Mouse (Mus musculus) lung, postnatal 0 days (tissue): ENCODE data around the gene Npnt. TPM values are rescaled to one million over a fixed set of nuclear protein-coding genes. Genes with fewer than 3 reads are reported as not detected.

Experiments used
- ATAC-seq: fragments of 200-750 bp; cut with Nextera tagmentation; 2 replicates; pipeline ENCODE4 v1.8.0; 2017; ENCODE audit warnings: moderate library complexity
- DNase-seq: peaks from one replicate; pipeline ENCODE4 v3.0.0-alpha.2; 2016; ENCODE audit warnings: low spot score
- H3K27ac ChIP-seq: fragments of 300-500 bp; sonication (generic); 2 replicates; pipeline ENCODE4 v1.5.1; 2014; ENCODE audit warnings: antibody characterized with exemption, mild to moderate bottlenecking, low read length, mixed read lengths
- H3K27me3 ChIP-seq: fragments of 300-500 bp; sonication (generic); replicated peaks from 2 replicates; pipeline ENCODE4 v1.6.1; 2014; ENCODE audit warnings: low read length, mixed read lengths; ENCODE audit not compliant: insufficient read depth
- H3K36me3 ChIP-seq: fragments of 300-500 bp; sonication (generic); 2 replicates; pipeline ENCODE4 v1.6.1; 2014; ENCODE audit warnings: low read length, mixed read lengths; ENCODE audit not compliant: insufficient read depth
- H3K4me1 ChIP-seq: fragments of 300-500 bp; sonication (generic); 2 replicates; pipeline ENCODE4 v1.6.1; 2014; ENCODE audit warnings: antibody characterized with exemption, low read depth, low read length, mixed read lengths; ENCODE audit not compliant: insufficient read depth
- H3K4me2 ChIP-seq: fragments of 300-500 bp; sonication (generic); replicated peaks from 2 replicates; pipeline ENCODE4 v1.6.1; 2014; ENCODE audit warnings: low read depth, mild to moderate bottlenecking, low read length, moderate library complexity, mixed read lengths
- H3K4me3 ChIP-seq: fragments of 300-500 bp; sonication (generic); 2 replicates; pipeline ENCODE4 v1.5.1; 2014; ENCODE audit warnings: low read depth, low read length
- H3K9ac ChIP-seq: fragments of 300-500 bp; sonication (generic); replicated peaks from 2 replicates; pipeline ENCODE4 v1.6.1; 2014; ENCODE audit warnings: low read depth, mild to moderate bottlenecking
- H3K9me3 ChIP-seq: fragments of 300-500 bp; sonication (generic); 2 replicates; pipeline ENCODE4 v1.6.1; 2016; ENCODE audit warnings: low read length, mixed read lengths
- CTCF ChIP-seq: IDR thresholded peaks from 2 replicates; pipeline ENCODE4 v1.5.1; 2016; ENCODE audit warnings: antibody characterized with exemption, mild to moderate bottlenecking
- EP300 ChIP-seq: IDR thresholded peaks from 2 replicates; pipeline ENCODE4 v1.6.1; 2016; ENCODE audit warnings: antibody characterized with exemption, mild to moderate bottlenecking, control low read depth
- WGBS: fragments of 180-500 bp; shearing (Covaris S2); extraction: QIAGEN DNeasy Blood & Tissue Kit; methylation state at CpG from one replicate; pipeline ENCODE4 v1.1.7; 2014; 5-methylcytosine and 5-hydroxymethylcytosine counted together
- polyA plus RNA-seq: library from polyadenylated mRNA; unstranded; fragments of >200 nt; fragmentation: Nextera tagmentation; extraction: Ambion mirVana; gene quantifications from 2 replicates; pipeline ENCODE4 v1.2.1, GENCODE M21; 2015

Npnt gene
- polyA plus RNA-seq, 1 experiment from 2014 or later: 352 TPM

DNA sequence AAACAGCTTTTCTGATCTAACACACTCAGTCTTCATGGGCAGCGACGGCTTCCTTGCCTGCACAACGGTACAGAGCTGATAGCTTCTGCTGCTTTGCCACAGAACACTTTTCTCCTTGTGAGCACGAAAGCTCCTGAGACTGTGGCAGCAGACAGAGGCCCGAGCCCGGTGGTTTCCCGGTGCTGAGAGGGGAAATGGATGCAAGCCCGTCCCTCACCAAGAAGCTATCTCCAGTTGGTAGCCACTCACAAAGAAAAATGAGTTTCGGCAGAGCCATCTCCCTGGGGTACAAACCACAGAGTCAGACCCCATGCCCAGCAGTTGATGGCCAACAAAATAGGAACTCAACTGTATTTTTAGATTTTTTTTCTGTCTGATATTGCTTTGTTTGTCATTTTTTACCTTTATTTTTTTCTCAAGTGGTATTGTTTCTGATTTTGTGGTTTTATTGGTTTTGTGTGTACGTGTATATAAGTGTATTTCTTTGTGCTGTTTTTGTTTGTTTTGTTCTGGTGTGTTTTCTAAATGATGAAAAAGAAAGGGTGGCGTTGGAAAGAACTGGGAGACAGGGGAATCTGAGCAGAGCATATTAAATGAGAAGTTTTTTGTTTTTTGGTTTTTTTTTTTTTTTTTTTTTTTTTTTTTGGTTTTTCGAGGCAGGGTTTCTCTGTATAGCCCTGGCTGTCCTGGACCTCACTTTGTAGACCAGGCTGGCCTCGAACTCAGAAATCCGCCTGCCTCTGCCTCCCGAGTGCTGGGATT lies 111.3 kb downstream of the Npnt start:
- Histone ChIP-seq H3K4me2 (no peak overlapping the region), H3K9ac (no peak overlapping the region), H3K9me3 (no peaks in the 10 kb centered on the region), H3K27me3 (no peaks in the 10 kb centered on the region), H3K4me1 (peaks cover 5% of the 10 kb centered on the region; the same call in 1 of the 2 replicates), H3K27ac (no peak overlapping the region), H3K4me3 (no peak overlapping the region), H3K36me3 (no peaks in the 10 kb centered on the region)
- TF ChIP-seq EP300 (no peak), CTCF (no peak)
- WGBS: 92% methylated on average over 14 of the region's 15 CpGs
- ATAC-seq (no peak), DNase-seq (no peak)

DNA sequence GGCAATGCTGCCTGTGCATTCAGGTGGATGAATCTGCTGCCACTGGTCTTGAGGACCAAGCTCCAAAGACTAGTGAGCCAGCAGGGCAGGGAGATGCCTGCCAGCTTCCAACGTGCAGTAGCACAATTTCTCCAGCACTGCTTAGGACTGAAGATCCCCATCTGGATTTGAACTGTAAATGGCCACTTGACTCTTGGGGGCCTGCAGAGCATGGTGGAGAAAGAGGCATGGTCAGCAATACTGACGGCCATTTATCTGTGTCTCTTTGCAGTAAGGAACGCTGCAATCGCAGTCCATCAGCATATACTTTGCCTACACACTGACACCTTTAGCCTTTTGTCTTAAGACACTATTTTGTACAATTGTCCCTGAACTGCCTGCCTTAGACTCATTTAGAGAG lies 113.0 kb downstream of the Npnt start:
- ATAC-seq (no peak), DNase-seq (no peak)
- Histone ChIP-seq H3K27ac (no peak overlapping the region), H3K27me3 (no peaks in the 10 kb centered on the region), H3K9me3 (no peaks in the 10 kb centered on the region), H3K9ac (no peak overlapping the region), H3K4me2 (no peak overlapping the region), H3K4me1 (peaks cover 5% of the 10 kb centered on the region; the same call in 1 of the 2 replicates), H3K36me3 (no peaks in the 10 kb centered on the region), H3K4me3 (no peak overlapping the region)
- no peak for TF ChIP-seq CTCF
- TF ChIP-seq EP300: no peak
- 83% methylated on average over 4 of the region's 4 CpGs for WGBS

DNA sequence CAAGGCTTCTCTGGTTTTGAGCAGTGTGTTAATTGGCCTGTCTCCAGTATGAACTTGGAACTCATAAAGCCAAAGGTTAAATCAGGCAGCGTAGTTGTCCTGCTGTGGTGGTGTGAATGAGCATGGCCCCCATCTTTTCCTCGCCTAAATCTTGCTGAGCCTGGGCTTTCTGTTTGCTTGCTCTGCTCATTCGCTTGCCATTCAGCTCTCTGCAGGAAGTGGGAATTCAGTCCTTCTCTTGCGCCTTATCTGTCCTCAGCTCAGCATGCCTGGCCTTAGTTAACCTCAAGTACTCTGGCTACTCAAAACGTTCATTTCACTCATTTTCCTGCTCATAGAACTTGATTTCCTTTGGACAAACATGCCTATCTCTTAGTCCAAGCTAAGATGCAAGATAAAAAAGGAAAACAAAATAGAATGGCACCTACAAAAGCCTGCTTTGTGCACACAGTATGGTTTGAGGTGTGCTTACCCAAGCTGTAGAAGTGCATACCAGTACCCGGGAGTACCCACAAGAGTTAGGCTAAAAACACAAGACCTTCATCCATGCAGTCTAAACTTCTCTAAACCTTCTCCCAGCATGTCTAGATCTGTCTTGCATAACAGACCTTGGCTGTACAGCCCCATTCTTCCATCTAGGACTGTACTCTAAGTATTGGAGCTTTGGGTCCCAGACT lies 114.8 kb downstream of the Npnt start:
- Histone ChIP-seq H3K9me3 (no peaks in the 10 kb centered on the region), H3K4me3 (no peak overlapping the region), H3K27me3 (no peaks in the 10 kb centered on the region), H3K27ac (no peak overlapping the region), H3K9ac (no peak overlapping the region), H3K4me1 (peaks cover 5% of the 10 kb centered on the region; the same call in 1 of the 2 replicates), H3K36me3 (no peaks in the 10 kb centered on the region), H3K4me2 (no peak overlapping the region)
- 47% methylated on average over 6 of the region's 6 CpGs for WGBS
- DNase-seq (peak; percentile 44), ATAC-seq (peak; percentile 87)
- TF ChIP-seq CTCF (no peak), EP300 (peak; percentile 77)

Other genes starting within 250 kb of the Npnt start
- 15.8 and 17.0 TPM in 2 replicates for gene Ints12, start 141.5 kb upstream of the Npnt start, polyA plus RNA-seq
- 2.0 TPM in 2 replicates for gene Gstcd, start 141.7 kb upstream of the Npnt start, polyA plus RNA-seq